Mouse (Mus musculus): Measurements from ENCODE around the gene Ppp2r2d.

The Ppp2r2d gene

DNA sequence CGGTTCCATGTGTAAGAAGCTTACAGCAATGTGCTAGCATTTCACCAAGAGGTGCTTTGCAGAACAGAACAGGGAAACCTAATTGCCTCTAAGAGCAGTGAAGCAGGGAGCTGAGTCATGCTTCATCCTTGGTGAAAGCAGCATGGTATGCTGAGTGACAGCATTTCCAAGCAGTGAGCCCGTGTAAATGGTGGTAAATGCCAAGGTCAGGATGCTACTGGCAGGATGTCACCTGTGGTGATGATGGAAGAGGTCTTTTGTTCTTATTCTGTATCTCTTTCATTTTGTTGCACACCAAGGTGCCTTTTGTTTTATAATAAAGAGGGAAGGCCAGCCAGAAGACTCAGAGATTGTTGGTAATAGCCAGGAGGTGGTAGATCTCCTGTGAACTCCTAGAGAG is 10.8 kb downstream of the Ppp2r2d start:
- ATAC-seq (ENCODE audit: low TSS enrichment), result no peak

DNA sequence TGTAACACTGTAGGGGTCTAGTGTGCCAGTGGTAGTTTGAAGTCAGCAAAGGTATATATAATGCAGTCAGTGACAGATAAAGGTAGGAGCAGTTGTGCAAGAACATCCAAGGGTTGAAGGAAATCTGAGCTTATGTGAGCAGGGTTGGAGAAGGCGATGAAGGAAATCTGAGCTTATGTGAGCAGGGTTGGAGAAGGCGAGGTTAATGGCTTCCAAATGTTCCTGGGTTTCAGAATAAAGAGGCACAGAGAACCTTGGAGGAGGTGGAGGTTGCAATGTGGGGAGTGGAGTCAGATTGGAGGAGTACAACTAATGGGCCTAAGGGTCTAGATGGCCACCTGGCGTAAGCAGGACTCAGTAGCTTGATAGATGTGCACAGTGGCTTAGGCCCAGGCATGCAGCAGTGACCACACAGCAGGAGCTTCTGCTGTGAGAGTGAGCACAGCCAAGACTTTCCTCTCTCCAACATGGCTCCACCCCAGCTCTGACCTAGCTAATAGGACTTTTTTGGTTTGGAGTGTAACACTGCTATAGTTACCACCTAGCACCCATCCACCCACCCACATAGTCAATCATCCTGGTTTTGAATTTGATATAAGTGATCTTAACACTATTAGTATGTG is 18.2 kb downstream of the Ppp2r2d start:
- ATAC-seq (ENCODE audit: low TSS enrichment), result no peak

DNA sequence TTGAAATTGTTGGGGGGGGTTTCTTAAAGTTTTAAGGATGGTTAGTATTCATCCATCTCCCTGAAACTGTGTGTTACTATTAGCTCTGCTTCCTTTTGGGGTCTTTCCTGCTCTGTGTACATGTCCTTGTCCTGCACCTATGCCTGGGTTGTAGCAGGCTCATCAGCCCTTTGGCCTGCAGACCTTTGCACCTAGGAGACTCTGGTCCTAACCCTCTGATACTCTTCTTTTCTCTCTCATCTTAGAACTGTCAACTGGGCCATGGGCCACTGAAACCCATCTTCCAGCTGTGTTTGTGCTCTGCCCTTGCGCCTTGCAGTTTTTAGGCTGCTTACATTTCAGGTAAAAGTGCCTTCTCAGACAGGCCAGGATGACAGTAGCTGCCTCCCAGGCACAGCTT is 18.9 kb downstream of the Ppp2r2d start:
- ATAC-seq (ENCODE audit: low TSS enrichment), result no peak

DNA sequence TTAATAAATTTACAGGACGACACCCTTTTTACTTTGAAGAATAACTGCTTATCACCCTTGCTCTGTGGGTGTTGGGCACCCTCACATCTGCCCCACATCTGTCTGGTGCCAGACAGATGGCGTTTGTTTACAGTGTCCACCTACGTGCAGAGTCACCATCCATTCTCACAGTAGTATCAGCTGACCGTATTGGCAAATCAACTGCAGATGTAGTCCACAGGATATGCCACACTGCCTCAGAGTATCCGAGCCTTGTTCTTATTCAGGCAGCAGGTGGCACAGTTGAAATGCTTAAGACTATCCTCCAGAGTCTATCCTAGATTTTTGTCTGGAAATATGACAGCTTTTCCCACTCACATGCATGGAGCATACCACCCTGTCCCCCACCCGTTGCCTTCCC is 21.4 kb downstream of the Ppp2r2d start:
- peak; percentile 67; the same call in 1 of the 2 replicates for ATAC-seq (ENCODE audit: low TSS enrichment)

DNA sequence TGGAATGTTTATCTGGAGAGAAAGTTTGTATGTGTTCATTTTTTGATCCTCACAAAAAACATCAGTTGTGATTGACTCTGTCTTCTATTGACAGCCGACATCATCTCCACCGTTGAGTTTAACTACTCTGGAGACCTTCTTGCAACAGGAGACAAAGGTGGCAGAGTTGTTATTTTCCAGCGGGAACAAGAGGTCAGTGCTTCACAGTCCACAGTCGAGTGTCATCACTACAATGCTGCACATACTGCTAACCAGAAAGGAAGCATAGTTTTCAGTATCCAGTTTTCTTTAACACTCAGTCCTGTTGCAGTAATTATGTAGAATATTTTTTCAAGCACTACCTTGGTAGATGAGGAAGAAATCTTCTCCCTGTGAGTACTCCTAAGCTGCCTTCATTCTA is 22.4 kb downstream of the Ppp2r2d start:
- no peak for ATAC-seq (ENCODE audit: low TSS enrichment)

DNA sequence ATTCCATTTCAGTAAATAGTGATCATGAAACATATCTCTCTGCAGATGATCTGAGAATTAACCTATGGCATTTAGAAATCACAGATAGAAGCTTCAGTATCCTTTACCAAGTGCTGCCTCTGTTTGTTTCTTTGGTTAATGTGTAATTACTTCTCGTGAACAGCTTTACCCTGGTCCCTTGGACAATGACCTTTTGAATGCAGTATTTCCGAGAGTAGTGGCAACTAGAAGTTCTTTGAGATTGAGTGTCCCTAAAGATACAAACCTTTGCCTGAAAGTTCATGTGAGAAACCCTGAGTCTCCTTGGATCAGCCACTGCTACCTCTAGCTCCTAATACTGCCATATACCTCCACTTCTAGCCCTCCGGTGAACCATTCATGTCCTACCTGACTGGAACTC is 27.1 kb downstream of the Ppp2r2d start:
- ATAC-seq (ENCODE audit: low TSS enrichment), result no peak

DNA sequence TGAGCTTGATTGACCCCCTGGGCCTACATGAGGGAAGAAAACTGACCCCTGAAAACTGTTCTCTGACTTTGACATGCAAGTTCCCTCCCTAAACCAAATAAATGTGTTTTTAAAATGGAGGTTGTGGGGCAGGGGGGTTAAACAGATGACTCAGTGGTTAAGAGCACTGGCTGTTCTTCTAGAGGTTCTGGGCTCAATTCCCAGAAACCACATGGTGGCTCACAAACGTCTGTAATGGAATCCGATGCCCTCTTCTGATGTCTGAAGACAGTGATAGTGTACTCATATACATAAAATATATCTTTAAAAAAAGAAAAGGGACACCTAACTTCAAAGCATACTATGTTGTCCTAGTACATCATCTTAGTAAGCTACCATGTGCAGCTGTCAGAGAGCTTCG is 29.2 kb downstream of the Ppp2r2d start:
- no peak for ATAC-seq (ENCODE audit: low TSS enrichment)

DNA sequence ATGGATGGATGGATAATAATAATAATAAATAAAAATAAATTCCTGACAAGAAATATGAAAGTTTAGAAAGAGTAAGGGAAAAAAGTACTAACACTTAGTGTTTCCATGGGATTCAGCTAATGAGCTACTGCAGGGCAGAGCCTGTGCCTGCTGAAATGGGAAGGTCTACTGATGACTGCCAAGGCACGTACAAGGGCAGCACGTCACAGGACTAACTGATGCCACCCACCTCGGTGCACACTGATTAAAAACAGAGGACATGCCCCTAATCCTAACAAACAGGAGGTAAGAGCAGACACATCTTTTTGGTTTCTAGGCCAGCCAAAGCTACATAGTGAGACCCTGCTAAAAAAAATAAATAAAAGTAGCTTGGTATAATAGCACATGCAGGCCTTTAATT is 37.8 kb downstream of the Ppp2r2d start:
- ATAC-seq (ENCODE audit: low TSS enrichment), result no peak

DNA sequence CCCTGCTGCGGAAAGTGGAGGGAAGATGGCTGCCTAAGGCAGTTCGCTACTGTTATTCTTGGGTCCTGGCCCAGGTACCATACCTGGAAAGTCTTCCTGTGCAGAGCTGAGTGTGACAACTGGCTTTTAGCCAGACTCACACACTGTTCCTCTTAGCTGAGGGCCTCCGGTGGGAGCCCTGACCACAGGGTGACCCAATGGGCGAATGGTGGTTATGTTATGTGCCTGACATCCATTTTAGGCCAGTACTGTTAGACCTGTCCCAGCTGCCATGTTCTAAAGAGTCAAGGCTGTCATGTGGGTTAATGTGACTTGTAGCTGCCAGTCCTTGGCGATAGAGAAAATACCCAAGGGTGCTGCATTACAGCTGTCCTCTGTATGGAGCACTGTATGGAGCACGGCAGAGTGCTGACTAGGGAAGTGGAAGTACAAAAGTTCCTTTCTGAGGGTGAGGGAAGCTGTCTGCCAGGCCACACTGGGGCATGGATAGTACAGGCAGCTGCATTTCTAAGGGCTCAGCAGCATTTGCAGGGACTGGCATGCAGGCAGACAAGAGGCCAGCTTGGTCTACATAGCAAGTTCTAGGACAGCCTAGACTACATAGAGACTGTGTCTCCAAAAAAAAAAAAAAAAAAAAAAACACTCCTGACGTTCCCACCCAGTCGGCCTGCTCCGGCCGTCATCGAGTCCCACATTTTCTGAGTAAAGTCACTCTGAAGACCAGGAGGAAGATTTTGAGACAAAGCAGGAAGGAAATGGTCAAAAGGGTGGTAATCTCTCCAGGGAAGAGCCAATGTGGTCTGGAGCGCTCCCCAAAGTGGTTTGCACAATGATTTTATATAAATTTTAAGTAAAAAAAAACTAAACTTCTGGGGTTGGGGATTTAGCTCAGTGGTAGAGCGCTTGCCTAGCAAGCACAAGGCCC is 39.7 kb downstream of the Ppp2r2d start:
- ATAC-seq (ENCODE audit: low TSS enrichment), result peak; percentile 22; the same call in 1 of the 2 replicates

DNA sequence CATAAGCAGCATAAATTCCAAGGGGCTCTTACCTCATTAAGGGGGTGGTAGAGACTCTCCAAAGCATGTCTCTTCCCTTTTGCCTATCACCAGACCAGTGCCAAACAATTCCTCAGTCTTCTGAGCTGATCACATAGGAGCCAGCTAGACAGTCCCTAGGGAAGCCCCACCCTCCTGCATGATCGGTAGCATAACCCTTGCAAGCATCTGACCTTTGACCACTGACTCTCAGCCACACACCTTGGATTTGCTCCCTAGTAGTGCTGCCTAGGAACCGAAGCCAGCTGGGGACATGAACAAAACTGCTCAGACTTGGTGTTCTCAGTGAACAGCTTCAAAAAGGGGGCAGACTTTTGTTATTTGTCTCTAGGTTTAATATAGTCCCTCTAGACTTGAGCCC is 52.2 kb downstream of the Ppp2r2d start:
- no peak for ATAC-seq (ENCODE audit: low TSS enrichment)

DNA sequence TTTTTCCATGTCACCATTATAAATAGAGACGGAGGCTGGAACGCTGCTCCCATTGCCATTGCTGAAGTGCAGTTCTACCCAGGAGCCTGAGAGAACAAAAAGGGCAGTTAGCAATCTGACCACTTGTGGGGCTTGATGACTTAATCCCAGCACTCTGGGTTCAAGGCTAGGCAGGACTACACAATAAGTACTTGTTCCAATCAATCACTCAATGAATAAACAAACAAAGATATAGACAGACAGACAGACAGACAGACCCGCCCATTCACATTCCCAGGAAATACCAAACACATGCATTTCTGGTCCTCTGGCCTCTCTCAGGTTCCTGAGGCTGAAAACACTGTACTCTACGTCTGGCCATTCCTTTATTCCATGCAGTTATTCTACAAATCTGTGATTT is 52.9 kb downstream of the Ppp2r2d start:
- ATAC-seq (ENCODE audit: low TSS enrichment), result no peak

DNA sequence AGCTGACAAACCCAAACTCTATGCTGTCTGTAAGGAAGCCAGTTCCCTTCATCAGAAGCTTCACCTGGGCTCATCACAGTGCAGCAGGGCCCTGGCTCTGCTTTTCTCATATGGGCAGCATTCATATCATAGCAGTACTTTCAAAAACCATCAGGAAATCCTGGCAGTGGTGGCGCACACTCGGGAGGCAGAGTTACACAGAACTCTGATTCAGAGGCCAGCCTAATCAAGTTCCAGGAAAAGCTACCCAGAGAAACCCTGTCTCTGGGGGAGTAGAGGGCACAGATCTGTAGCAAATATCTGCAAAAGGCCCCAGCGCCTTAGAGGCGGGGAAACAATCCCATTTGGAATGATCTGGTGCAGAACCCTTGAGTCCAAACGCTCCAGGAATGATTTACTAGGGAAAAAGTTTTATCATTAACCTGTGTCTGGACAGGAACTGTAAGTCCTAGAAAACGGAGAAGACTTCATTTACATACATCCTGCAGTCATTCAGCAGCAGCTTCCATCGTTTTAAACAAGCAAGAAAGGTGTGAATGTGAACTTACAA is 58.1 kb downstream of the Ppp2r2d start:
- ATAC-seq (ENCODE audit: low TSS enrichment), result no peak

DNA sequence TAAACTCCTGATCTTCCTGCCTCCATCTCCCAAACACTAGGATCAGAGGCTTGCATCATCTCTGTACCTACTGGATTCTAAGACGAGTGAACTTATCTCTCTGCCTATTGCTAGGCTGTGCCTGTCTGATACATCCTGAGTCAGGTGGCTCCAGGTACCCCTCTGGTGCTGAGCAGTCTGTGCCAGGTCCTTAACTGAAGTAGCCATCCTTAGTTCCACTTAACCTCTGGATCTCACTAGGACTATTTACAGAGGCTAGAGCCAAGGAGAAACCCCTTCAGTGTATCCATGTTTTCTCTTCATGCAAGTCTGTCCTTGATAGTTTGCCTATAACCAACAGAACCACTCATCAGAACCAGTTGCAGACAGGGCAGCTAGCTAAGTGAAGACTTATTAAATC is 60.6 kb downstream of the Ppp2r2d start:
- no peak for ATAC-seq (ENCODE audit: low TSS enrichment)

DNA sequence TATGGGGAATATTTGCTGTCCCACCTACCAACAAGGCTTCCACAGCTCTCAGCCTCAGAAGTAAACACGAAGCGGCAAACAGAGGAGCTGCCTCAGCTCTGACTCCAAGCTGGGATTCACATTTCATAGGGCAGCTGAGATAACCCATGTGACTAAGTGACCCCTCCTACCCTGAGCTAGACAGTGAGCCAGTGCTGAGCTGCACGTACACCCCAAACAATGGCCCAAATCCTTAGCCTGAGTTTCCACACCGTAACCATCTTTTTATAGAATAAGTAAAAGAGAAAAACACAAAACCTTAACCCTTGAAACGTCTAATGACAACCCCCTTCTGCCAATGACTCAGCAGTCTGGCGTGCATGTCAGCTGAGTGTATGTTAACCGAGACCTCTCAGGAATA is 61.2 kb downstream of the Ppp2r2d start:
- ATAC-seq (ENCODE audit: low TSS enrichment), result peak; percentile 50

DNA sequence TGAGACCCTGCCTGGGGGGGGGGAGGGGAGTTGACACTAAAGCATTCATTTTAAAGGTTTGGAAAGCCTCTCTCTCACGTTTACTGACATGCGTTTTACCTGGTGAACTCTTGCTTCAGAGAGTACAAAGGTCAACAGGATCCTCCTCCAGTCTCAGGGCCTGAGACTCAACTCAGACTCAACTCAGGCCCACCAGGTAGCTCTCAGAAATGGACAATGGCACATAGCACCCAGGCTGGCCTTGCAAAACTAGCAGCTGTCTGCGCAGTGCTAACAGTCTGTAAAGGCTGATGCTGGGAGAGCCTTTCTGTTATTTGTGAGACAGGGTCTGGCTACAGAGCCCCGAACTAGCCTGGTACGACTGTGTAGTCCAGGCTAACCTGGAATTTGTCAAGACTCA is 62.1 kb downstream of the Ppp2r2d start:
- no peak for ATAC-seq (ENCODE audit: low TSS enrichment)

DNA sequence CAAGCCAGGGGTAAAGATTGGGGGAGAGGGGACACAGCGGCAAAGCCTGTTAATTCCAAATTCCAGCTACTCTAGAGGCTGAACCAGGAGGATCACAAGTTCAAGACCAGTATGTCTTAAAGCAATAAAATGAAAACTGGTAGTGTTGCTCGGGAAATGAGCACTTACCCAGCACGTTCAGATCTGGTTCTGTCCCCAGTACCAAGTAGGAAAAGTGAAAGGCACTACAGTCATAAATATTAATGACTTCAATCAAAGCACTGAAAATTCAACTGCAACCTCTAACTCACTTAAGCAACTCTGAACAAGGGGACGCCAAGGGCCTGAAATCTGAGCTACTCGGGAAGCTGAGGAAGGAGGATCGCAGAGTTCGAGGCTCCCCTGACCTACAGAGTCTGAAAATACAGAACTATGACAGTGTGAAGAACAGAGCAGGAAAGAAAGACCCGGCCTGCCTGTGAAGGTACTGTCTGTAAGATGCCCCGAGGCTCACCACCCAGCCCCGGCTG is 62.9 kb downstream of the Ppp2r2d start:
- no peak; the same call in 1 of the 2 replicates for ATAC-seq (ENCODE audit: low TSS enrichment)

DNA sequence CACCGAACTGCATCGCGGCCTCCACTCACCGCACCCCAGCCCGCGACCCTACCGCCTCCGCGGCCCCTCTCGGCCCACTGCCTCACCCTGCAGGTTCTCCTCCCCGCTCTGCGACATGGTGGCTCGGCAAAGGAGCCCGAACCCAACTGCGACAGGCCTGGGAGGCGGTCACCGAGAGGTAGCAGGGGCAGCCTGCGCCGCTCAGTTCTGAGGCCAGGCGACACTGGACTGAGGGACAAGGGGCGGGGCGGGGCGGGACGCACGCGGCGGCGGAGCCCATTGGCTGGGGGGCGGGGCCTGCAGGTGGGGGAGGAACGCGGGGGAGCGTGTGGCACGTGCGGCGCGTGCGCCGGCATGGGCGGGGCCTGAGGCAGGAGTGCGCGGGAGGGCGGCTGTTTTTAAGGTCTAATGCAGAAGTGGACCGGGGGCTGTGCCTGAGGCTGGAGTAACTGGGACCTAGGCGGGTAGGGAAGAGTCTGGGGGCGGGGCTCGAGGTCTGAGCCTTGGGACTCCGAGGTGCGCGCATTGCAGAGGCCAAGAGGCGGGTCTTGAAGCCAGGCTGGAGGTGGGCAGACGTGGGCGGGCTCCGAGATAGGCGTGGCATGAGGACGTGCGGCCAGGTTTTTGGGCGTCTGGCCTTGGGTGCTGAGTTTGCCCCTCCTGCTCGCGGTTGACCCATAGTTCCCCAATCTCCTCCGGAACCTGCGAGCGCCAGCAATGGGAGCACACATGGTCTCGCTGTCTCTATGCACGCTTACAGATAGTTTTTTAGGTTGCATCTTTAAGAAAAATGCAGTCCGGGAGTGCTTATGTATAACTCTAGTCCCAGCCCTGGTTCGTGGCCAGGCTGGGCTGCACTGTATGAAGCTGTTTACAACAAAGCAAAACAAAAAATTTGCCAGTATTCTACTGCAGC is 63.7 kb downstream of the Ppp2r2d start, which contains the start of gene Bnip3:
Gene Bnip3 (minus strand): TSS at position 243 of the 916 bp plus-strand sequence.
- peak; percentile 63 for ATAC-seq (ENCODE audit: low TSS enrichment)

DNA sequence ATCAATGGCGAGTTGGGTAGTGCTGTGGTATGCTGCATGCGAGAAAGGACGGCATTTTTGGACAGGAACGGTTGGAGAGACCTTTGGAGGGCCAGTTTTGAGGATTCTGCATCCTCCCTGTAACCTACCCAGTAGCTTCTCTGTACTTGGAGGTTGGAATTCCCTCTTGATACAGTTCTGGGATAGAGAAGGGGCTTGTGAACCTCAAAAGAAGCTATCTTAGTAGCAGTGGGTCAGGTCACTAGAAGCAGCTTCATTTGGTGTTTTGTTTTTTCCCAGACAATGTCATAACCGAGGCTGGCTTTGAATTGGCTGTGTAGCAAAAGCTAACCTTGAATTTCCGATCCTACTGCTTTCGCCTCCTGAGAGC is 64.3 kb downstream of the Ppp2r2d start:
- ATAC-seq (ENCODE audit: low TSS enrichment), result peak; percentile 11; the same call in 1 of the 2 replicates

DNA sequence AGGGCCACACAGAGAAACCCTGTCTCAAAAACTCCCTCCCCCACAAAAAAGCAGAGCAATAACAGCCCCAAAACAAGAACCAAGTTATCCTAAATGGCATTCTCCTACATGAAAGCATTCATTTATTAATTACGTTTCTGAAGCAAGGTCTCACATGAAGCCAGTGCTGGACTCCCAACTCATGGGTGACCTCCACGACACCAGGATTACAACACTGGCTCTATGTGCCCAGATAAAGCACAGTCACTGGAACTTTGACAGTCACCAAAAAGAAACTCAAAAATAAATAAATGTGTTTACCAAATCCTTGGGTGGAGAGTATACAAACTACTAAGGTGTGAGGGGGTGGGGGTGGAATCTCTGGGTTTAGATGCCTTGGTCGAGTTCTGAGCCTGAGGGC is 67.7 kb downstream of the Ppp2r2d start:
- no peak for ATAC-seq (ENCODE audit: low TSS enrichment)

DNA sequence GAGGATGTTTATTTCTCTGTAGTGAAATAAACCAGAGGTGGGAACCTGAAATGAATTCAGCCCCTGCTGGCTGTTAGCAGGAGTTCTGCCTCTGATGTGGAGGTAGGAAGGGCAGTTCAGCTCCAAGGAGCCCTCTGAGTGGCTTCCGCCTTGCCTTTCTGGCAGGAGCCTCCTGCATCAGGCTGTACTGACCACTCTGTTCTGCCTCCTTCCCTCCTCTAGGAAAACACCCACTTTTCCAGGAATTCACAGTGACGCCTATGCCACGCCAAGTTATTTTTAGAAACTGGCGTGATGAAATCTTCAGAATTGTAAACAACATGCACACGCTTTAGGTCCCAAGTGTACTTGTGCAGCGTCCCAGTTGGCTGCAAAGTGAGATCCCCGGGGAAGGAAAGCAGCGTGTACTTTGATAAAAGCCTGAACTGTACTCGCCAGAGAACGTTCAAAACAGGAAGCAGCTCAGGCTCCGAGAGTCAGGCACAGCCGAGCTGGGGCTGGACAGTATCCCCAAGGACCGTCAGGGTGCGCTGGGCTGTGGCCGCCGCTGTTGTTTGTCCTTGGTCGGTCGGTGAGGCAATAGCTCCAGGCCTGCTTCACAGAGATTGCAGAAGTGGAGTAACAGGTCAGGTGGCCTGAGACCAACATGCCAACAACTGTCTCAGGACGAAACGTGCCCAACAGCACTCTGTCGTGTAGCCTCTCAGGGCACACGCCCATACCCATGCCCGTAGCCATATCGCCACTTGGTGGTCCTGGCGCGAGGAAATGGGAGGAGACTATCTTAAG is 73.5 kb downstream of the Ppp2r2d start:
- peak; percentile 83 for ATAC-seq (ENCODE audit: low TSS enrichment)

DNA sequence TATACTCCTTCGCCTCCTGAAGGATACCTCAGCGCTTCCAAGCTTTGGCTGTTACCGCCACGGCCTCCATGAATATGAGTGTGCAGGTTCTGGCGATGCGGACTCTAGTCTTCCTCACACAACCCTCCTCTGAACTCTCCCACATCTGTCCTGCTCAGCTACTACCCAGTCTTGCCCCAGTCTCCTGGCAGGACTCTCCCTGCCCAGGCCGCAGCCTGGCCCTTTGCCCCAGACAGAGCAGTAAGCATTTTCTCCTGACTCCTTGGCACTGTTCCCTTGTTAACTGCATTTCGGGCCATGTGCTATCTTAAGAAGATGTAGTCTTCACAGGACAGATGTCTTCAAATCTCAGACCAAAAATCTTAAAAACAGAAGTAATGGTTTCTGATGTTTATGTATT is 75.7 kb downstream of the Ppp2r2d start:
- ATAC-seq (ENCODE audit: low TSS enrichment), result no peak
